Mouse (Mus musculus) forebrain, embryonic 11.5 days (tissue): ENCODE results near the gene Gcnt4. TPM values are rescaled to one million over a fixed set of nuclear protein-coding genes. Genes with fewer than 3 reads are reported as not detected.
A peak's percentile ranks its signal among the peaks of the same experiment; 100 is the strongest.
"Not testable (repeated sequence)": the region's sequence is repeated elsewhere in the genome, so short reads cannot be mapped to it uniquely, and the experiment has no call there.

Experiments
- ATAC-seq: fragments of 200-750 bp; cut with Nextera tagmentation; replicated peaks from 2 replicates; pipeline ENCODE4 v1.8.0; 2017; ENCODE audit warnings: moderate TSS enrichment; ENCODE audit not compliant: low FRiP score
- DNase-seq: peaks from one replicate; pipeline ENCODE4 v3.0.0-alpha.2; 2017; ENCODE audit warnings: low spot score
- H3K27ac ChIP-seq: fragments of 300-500 bp; sonication (generic); 2 replicates; pipeline ENCODE4 v1.5.1; 2014; ENCODE audit warnings: low read depth, low read length
- H3K27me3 ChIP-seq: fragments of 300-500 bp; sonication (generic); 2 replicates; pipeline ENCODE4 v1.6.1; 2014; ENCODE audit warnings: mild to moderate bottlenecking, low read length, mixed read lengths; ENCODE audit not compliant: control insufficient read depth, insufficient read depth
- H3K36me3 ChIP-seq: fragments of 300-500 bp; sonication (generic); 2 replicates; pipeline ENCODE4 v1.6.1; 2014; ENCODE audit warnings: mild to moderate bottlenecking, low read length, moderate library complexity, mixed read lengths; ENCODE audit not compliant: control insufficient read depth, insufficient read depth
- H3K4me1 ChIP-seq: fragments of 300-500 bp; sonication (generic); replicated peaks from 2 replicates; pipeline ENCODE4 v1.6.1; 2014; ENCODE audit warnings: low read length, mixed read lengths; ENCODE audit not compliant: control insufficient read depth, insufficient read depth
- H3K4me2 ChIP-seq: fragments of 300-500 bp; sonication (generic); 2 replicates; pipeline ENCODE4 v1.6.1; 2014; ENCODE audit warnings: low read depth, mild to moderate bottlenecking, low read length, moderate library complexity, mixed read lengths; ENCODE audit not compliant: severe bottlenecking
- H3K4me3 ChIP-seq: fragments of 300-500 bp; sonication (generic); 2 replicates; pipeline ENCODE4 v1.5.1; 2014; ENCODE audit warnings: low read depth, low read length
- H3K9ac ChIP-seq: fragments of 300-500 bp; sonication (generic); 2 replicates; pipeline ENCODE4 v1.6.1; 2014; ENCODE audit warnings: low read length
- H3K9me3 ChIP-seq: fragments of 300-500 bp; sonication (generic); 2 replicates; pipeline ENCODE4 v1.6.1; 2016; ENCODE audit warnings: low read length, mixed read lengths; ENCODE audit not compliant: control insufficient read depth
- WGBS: fragments of 180-500 bp; shearing (Covaris S2); extraction: QIAGEN DNeasy Blood & Tissue Kit; methylation state at CpG from one replicate; pipeline ENCODE4 v1.1.7; 2014; 5-methylcytosine and 5-hydroxymethylcytosine counted together
- polyA plus RNA-seq: library from polyadenylated mRNA; unstranded; fragments of >200 nt; fragmentation: Nextera tagmentation; extraction: Ambion mirVana; gene quantifications from 2 replicates; pipeline ENCODE4 v1.2.1, GENCODE M21; 2014

Gcnt4 gene
- polyA plus RNA-seq, result 0.11 and 0.13 TPM in 2 replicates

DNA sequence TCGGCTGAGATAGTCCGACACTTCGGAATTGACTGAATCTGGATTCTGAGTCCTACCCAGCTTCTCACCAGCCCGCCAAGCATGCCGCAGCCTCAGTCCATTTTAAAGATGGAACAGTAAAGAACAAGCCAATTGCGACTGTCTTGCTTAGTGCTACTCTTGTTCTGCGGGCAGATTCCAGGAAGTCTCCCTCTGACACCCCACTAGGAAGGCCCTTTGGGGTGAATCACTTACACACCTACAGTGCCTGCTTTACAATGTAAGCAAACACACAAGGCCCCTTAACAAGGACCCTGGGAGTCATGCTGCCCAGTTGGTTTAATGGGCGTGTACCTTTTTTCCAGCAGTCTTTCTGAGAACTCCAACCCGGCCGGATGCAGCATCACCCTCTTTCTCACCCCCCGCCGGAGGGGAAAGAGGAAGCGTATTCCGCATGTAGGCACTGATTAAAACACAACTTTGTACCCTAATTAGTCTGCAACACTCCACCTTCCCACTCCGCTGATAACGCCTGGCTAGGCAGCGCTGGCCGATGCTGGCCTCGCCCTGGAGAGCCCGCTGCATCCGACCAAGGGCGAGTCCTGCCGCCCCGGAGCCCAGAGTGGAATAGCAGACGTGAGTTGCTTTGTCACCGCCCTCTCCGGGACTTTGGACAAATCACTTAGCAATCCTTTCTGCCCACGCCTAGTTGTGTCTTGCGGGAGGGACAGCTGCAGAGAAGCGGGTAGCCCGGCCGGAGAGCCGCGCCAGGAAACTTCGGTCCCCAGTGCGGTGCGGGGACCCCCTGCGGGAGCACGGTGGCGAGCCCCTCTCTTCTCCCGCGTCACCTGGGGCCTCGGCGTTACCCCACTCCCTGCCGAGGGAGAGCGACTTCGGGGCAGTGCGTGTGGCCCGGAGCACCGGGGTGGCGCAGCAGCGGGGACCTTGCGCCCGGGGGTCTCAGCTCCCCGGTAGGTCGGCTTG, at the start of gene Gcnt4:
Gene Gcnt4 (plus strand): TSS at position 691 of the 963 bp plus-strand sequence.
- DNase-seq (peak; percentile 75), ATAC-seq (peak; percentile 72)
- Histone ChIP-seq H3K9ac (peak within 1 kb of the TSS; percentile 56), H3K9me3 (no peaks in the 10 kb centered on the region), H3K4me2 (peak within 1 kb of the TSS; percentile 98), H3K36me3 (no peaks in the 10 kb centered on the region), H3K27me3 (peaks cover 17% of the 10 kb centered on the region; the same call in 1 of the 2 replicates), H3K4me1 (peaks cover 3% of the 10 kb centered on the region; the same call in 1 of the 2 replicates), H3K27ac (no peak within 1 kb of the TSS), H3K4me3 (peak within 1 kb of the TSS; percentile 55)
- WGBS, result 11% methylated on average over 55 of the region's 56 CpGs

DNA sequence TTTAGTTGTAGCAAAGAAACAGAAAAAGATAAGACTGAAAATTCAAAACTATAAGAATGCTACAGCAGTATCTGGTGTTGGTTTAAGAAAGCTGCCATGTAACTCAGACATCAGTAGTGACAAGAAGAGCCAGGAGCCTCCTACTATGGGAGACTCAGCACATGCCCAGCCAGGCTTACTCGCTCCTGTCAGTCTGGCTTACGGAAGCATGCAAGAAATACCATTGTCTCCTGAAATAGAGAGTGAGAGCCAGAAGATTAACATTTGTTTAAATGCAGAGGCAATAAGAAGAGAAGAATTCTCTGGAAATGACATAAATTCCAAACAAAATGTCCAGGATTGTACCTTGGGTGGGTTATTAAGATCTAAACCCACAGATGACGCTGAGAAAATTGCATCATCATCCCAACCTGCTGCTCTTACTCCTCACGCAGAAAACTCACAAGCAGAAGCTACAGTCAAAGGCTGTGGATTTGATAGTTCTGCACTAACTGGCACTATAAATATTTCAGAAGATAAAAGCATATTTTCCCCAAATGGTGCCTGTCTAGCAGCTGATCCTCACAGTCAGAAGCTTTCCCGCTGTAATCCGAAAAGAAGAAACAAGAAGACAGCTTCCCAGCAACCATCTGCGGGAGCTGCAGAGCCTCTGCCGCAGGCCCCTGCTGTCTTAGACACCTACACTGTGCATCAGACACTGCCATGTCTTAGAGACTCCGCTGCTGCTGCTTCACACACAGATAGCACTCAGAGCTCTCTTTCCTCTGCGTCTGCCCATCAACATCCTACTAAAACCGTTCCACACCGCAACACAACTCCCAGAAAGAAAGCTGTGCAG, 46.0 kb upstream of the Gcnt4 start:
- H3K27ac ChIP-seq, result no peak overlapping the region
- no peak overlapping the region for H3K9ac ChIP-seq
- WGBS, result 69% methylated on average over 12 of the region's 12 CpGs
- H3K9me3 ChIP-seq, result no peaks in the 10 kb centered on the region
- no peaks in the 10 kb centered on the region for H3K4me1 ChIP-seq
- H3K27me3 ChIP-seq, result no peaks in the 10 kb centered on the region
- no peak overlapping the region for H3K4me3 ChIP-seq
- DNase-seq (no peak), ATAC-seq (no peak)
- no peak overlapping the region for H3K4me2 ChIP-seq
- H3K36me3 ChIP-seq, result no peaks in the 10 kb centered on the region

DNA sequence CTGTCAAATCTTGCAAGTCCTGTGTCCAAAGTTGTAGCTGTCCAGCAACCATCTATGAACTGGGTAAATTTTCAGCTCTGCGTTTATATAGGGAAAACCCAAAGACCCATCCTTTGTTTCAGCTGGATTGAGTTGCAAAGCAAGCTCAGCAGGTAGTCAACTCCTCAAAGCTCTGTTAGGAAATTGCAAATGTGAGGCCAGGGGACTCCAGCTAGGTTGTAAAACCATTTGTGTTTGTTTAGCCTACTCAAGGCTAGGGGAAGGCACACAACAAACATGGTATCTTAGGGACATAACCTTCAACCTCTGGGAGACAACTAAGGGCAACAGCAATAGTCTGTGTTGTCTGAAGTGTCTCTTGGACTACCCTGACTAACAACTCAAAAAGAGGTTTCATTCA, 40.0 kb upstream of the Gcnt4 start:
- no peak overlapping the region for H3K27ac ChIP-seq
- H3K27me3 ChIP-seq, result no peaks in the 10 kb centered on the region
- H3K4me2 ChIP-seq, result no peak overlapping the region
- H3K9me3 ChIP-seq, result no peaks in the 10 kb centered on the region
- H3K4me1 ChIP-seq, result no peaks in the 10 kb centered on the region
- no peaks in the 10 kb centered on the region for H3K36me3 ChIP-seq
- no peak overlapping the region for H3K9ac ChIP-seq
- no peak for ATAC-seq
- WGBS, result 32% methylated on average over 1 of the region's 1 CpGs
- no peak for DNase-seq
- no peak overlapping the region for H3K4me3 ChIP-seq

GRCm38 (mm10) chr13:96889985-96890384, 34.5 kb upstream of the Gcnt4 start:
- no peak overlapping the region for H3K27ac ChIP-seq
- no peaks in the 10 kb centered on the region for H3K9me3 ChIP-seq
- DNase-seq (no peak), ATAC-seq (no peak)
- no peaks in the 10 kb centered on the region for H3K27me3 ChIP-seq
- H3K4me3 ChIP-seq, result no peak overlapping the region
- WGBS, result 61% methylated on average over 2 of the region's 2 CpGs
- H3K9ac ChIP-seq, result no peak overlapping the region
- H3K4me2 ChIP-seq, result no peak overlapping the region
- H3K4me1 ChIP-seq, result no peaks in the 10 kb centered on the region
- no peaks in the 10 kb centered on the region for H3K36me3 ChIP-seq

- Histone ChIP-seq H3K9me3 (no peaks in the 10 kb centered on the region), H3K36me3 (no peaks in the 10 kb centered on the region), H3K9ac (no peak overlapping the region), H3K27ac (no peak overlapping the region), H3K4me3 (no peak overlapping the region), H3K27me3 (no peaks in the 10 kb centered on the region), H3K4me2 (no peak overlapping the region), H3K4me1 (no peaks in the 10 kb centered on the region)
- DNase-seq (no peak), ATAC-seq (no peak)
- WGBS, result 86% methylated on average over 2 of the region's 2 CpGs
Observed at GRCm38 (mm10) chr13:96895144-96895543, 29.3 kb upstream of the Gcnt4 start.

DNA sequence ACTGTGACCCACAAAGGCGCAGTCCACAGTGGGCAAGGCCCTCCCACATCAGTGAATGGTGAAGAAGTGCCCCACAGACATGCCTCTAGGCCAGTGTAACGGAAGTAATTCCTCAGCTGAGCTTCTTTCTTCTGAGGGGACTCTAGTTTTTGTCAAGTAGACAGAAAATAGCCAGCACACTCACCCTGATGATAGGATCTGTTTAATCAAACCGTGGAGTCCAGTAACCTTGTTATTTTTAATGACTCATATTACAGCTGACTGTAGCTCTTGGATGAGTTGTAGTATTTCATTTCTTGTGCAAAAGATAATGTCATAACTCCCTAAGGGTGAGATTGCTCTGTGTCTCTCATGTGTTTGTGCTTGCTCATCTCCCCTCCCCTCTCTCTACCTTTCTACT, 17.8 kb upstream of the Gcnt4 start:
- 64% methylated on average over 3 of the region's 3 CpGs for WGBS
- Histone ChIP-seq H3K27me3 (no peaks in the 10 kb centered on the region), H3K4me1 (no peaks in the 10 kb centered on the region), H3K4me2 (no peak overlapping the region), H3K9me3 (no peaks in the 10 kb centered on the region), H3K36me3 (no peaks in the 10 kb centered on the region), H3K27ac (no peak overlapping the region), H3K4me3 (no peak overlapping the region), H3K9ac (no peak overlapping the region)
- no peak for ATAC-seq
- no peak for DNase-seq

GRCm38 (mm10) chr13:96911202-96911601, 13.3 kb upstream of the Gcnt4 start:
- ATAC-seq (no peak), DNase-seq (no peak)
- Histone ChIP-seq H3K9me3 (no peaks in the 10 kb centered on the region), H3K27me3 (no peaks in the 10 kb centered on the region), H3K36me3 (no peaks in the 10 kb centered on the region), H3K27ac (no peak overlapping the region), H3K4me3 (no peak overlapping the region), H3K4me1 (no peaks in the 10 kb centered on the region), H3K4me2 (no peak overlapping the region), H3K9ac (no peak overlapping the region)
- WGBS, result 81% methylated on average over 3 of the region's 3 CpGs

DNA sequence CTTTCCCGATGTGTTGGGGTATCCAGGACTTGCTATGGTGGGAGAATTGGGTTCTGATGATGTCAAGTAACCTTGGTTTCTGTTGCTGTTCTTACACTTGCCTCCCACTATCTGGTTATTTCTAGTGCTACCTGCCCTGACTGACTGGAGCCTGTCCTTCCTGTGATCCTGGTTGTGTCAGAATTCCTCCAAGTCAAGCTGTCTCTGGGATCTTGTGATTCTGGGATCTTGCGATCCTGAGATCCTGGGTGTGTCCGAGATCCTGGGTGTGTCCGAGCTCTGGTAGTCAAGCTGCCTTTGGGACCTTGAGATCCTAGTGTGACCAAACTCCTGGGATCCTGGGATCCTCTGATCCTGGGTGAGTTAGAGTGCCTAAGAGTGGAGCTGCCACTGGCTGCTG, 1.4 kb upstream of the Gcnt4 start:
- not testable (repeated sequence) for H3K4me3 ChIP-seq, H3K4me2 ChIP-seq, ATAC-seq, H3K4me1 ChIP-seq, DNase-seq, H3K9ac ChIP-seq, H3K9me3 ChIP-seq, H3K36me3 ChIP-seq, H3K27ac ChIP-seq
- H3K27me3 ChIP-seq, result peaks cover 17% of the 10 kb centered on the region; the same call in 1 of the 2 replicates
- WGBS, result 90% methylated on average over 4 of the region's 4 CpGs
